Mouse (Mus musculus) lung, adult 2 months (tissue): ENCODE measurements around the gene Mrpl18.

Source experiments
- CTCF ChIP-seq: fragments of 200-500 bp; IDR thresholded peaks from 2 replicates; pipeline ENCODE4 v1.5.1; 2011; ENCODE audit warnings: mild to moderate bottlenecking, low read length, control low read depth; ENCODE audit not compliant: insufficient read depth
- POLR2A ChIP-seq: fragments of 200-500 bp; IDR thresholded peaks from 2 replicates; pipeline ENCODE4 v1.6.1; 2011; ENCODE audit warnings: low read depth, mild to moderate bottlenecking, control low read depth, low read length, borderline replicate concordance; ENCODE audit errors: extremely low read depth

GRCm38 (mm10) chr17:12915488-12915880, 661 bp downstream of the Mrpl18 start, which contains the start of gene Tcp1:
- no peak for TF ChIP-seq CTCF
- no peak for TF ChIP-seq POLR2A
